Mouse (Mus musculus) lung, adult 2 months (tissue): Measurements from ENCODE around the gene Ermap.

Source experiments
- CTCF ChIP-seq: fragments of 200-500 bp; IDR thresholded peaks from 2 replicates; pipeline ENCODE4 v1.5.1; 2011; ENCODE audit warnings: mild to moderate bottlenecking, low read length, control low read depth; ENCODE audit not compliant: insufficient read depth
- POLR2A ChIP-seq: fragments of 200-500 bp; IDR thresholded peaks from 2 replicates; pipeline ENCODE4 v1.6.1; 2011; ENCODE audit warnings: low read depth, mild to moderate bottlenecking, control low read depth, low read length, borderline replicate concordance; ENCODE audit errors: extremely low read depth

- TF ChIP-seq CTCF (no peak), POLR2A (no peak)
These were observed 31.9 kb downstream of the Ermap start for GRCm38 (mm10) chr4:119157891-119158290.
